Mouse (Mus musculus) thymus, postnatal 10 days (tissue): Measurements from ENCODE around the gene Pacsin1.
"Not testable (repeated sequence)": the region's sequence is repeated elsewhere in the genome, so short reads cannot be mapped to it uniquely, and the experiment has no call there.

Experiments used
- DNase-seq, 2 experiments: peaks; one replicate each; pipeline ENCODE4 v3.0.0; 2021; ENCODE audit warnings: low spot score in 2 of 2

Pacsin1 gene

DNA sequence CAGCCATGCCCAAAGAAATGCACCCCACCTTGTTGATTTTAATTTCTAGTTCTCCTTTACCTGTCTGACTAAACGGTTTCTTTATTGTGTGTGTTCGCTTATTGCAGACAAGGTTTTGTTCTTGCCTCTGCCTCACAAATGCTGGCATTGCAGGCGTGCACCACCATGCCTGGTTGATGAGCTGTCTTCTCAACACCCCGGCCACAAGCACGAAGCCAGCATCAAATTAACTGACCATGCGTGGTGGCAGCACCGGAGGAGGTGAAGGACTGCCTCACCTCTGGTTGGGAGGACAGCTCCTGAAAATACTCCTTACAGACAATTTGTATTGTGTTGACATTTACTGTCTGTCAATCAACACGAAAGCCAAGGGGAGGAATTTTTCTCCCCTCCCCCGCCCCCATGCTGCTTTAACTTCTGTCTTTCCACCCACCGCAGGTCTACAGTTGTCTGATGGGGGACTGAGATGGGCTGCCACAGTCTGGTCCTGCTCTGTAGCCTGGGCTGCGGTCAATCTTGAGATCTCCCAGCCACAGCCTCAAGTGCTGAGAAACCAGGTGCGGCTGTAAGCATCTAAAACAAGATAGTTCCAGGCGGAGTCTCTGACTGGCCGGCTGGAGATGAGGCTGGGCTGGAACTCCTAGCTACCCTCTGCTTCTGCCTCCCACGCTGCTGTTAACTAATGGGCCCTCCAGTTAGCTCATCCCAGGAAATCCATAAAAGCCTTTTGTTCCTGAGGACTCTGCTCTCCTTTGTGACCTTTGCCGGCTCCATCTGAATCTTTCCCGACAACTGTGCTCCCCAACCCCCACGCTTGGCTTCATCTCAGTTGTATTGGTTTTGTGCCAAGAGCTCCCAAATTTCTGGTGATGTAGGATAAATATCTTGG, 18.9 kb upstream of the Pacsin1 start, which contains the start of gene Rps10:
TSS of gene Rps10 (minus strand) at position 538 of the 889 bp plus-strand sequence.
- DNase-seq, result no peak

DNA sequence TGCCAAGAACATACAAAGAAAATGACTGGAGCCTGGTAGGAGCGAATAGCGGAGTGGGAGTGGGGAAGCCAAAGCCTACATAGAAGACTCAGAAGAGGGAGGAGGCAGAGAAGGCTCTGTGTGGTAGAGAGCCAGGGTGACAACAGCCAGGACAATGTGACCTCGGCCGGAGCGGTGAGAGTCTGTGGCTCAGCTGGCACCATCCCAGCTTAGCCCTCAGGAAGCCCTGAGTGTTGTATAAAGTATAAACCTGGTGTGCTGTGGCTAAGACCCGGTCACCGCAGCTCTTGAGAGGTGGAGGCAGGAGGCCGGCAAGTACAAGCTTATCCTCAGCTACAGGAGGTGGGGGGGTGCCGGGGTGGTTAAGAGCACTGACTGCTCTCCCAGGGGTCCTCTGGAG, 18.0 kb upstream of the Pacsin1 start:
- DNase-seq, result no peak

DNA sequence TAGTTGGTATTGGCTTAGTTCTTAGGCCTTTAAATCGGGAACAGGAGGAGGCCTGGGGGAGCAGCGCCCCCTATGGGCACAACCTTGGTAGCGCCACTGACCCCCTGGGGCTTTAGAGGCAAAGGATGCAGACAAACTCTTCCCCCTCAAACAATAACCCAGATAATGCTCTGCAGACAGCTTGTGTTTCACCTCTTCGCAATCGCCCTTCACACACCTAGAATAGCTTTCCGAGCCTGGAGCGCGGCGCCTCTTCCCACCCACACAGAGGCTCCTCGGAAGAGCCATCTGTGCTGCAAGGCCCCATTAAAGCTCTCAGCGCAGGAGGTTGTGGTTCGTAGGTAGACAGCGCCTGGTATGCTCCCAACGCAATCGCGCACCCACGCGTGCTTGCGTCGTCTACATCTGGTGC, 16.4 kb upstream of the Pacsin1 start:
- no peak for DNase-seq

DNA sequence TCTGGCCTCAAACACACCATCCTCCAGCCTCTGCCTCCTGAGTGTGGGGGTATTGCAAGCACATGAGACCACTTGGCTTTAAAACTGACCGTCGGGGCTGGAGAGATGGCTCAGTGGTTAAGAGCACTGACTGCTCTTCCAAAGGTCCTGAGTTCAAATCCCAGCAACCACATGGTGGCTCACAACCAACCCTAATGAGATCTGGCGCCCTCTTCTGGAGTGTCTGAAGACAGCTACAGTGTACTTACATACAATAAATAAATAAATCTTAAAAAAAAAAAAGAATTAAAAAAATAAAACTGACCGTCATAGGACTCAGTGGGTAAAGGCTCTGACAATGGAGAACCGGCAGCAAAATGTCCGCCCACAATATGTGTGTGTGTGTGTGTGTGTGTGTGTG, 15.5 kb upstream of the Pacsin1 start:
- DNase-seq, result not testable (repeated sequence)

DNA sequence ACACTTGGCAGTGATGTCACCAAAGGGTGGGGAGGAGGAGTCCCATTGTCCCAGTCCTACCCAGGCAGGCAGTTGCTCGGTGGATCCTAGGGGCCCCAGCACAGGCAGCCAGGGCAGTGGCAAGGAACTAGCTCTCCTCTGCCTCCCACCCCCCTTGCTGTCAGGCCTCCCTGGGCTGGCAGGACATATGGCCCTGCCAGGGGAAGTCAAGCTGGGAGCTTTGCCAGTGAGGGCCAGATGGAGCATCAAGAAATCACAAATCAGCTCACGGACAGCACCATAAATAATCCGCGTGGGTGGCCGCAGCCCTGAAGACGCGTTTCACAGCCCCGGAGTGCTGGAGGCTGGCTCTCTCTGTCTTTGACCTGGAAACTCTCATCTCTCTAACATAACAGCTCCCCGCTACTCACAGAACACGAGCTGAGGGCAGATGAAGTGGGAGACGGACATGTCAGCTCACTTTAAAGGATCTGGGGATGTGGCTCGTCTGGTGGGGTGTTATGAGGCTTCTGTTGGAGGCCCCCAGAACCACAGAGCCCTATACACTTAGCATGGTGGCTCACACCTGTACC, 12.7 kb upstream of the Pacsin1 start:
- no peak for DNase-seq

DNA sequence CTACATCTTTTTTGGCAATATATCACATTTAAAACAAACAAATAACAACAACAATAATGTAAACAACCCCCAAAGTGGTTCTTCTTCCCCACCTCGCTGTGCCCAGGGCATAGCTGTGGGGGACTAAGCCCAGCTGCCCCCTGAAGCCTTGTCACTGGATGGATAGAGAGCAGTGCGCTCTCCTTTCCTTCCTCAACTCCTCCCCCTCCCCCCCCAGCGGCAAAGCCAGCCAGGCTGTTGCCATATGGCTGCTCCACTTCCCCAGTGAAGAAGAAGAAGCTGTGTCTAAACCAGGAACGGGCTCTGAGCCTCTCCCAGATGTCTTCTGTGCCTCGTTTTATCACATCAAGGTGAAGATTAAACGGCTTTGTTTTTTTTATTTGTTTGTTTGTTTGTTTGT, 12.2 kb upstream of the Pacsin1 start:
- no peak for DNase-seq

DNA sequence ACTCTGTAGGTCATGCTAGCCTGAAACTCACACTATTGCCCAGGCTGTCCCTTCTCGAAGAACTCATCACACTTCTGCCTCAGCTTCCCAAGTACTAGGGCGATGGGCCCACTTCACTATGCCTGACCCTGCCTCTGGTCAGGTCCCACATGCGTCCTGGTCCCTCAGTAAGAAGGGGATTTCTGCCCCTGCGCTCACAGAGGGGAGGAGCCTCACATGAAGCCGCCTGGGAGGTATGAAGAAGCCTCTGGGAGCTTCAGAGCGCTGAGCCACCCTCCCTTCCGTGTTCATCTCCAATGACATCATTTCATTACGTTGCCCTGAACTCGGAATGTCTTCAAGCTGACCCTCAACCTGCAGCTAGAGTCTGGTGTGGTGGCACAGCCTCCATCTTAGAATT, 11.6 kb upstream of the Pacsin1 start:
- no peak for DNase-seq

DNA sequence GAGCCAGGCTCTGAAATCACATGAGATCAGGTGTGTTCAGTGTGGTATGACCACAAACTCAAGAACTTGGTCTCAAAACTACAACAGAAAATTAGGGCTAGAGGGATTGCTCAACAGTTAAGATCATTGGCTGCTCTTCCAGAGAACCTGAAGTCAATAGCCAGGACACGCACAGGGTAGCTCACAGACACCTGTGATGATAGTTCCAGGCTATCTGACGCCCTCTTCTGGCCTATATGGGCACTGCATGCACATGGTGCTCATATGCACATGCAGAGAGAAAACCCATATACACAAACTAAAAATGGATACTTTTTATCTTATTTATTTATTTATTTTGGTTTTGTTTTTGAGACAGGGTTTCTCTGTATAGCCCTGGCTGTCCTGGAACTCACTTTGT, 10.7 kb upstream of the Pacsin1 start:
- DNase-seq, result no peak

DNA sequence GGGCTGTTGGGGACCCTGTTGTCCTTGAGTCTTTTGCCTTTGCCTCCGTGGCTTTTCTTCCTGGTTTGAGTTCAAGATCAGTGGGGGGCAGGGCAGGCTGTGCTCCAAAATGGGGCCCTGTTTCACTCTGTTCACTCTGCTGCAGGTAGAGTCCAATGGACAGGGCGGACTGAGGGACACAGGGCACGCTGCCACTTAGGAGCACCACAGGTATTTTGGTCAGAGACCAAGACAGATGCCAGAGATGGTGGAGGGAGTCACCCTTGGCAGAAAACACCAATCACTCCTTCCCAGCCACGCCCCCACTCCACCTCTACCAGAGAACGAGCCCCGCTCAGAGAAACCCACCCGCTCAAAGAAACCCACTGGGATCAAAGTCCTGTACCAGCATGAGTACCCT, 9.5 kb upstream of the Pacsin1 start:
- DNase-seq, result no peak

DNA sequence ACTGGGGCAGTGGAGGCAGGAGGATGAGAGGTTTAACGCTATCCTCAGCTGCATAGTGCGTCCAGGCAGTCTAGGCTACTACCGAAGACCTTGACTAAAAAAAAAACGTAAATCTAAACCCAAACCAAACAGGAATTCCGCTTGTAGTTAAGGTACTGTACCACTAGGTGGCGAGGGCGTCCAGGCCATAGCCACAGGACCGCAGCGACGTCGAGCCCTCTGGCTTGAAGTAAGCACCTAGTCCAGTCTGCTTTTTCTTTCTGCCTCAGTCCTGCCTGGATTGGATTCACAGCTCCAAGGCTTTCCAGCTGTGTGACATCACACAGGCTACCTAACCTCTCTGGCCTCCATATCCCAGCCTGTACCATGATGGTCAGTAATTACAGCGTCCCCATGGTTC, 5.1 kb upstream of the Pacsin1 start:
- peak; percentile 39 to 79 for DNase-seq

DNA sequence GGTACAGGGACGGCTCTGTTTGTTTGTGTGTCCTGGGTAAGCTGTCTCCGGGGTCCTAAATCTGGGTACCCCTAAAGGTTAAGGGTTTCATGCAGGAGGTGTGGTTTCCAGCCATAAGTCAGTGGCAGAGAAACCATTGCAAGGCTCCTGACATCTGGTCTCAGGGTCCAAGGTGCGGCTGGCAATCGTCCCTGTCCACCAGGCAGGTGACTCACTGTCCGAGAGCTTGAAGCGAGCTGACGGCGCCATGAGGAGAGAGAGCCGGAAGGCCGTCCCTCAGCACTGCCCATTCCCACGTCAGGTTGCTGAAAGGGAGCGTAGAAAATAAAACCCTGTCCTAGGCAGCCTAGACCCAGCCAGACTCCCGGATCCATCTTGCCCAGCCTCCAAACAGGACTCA, 4.7 kb upstream of the Pacsin1 start:
- DNase-seq, result no peak

DNA sequence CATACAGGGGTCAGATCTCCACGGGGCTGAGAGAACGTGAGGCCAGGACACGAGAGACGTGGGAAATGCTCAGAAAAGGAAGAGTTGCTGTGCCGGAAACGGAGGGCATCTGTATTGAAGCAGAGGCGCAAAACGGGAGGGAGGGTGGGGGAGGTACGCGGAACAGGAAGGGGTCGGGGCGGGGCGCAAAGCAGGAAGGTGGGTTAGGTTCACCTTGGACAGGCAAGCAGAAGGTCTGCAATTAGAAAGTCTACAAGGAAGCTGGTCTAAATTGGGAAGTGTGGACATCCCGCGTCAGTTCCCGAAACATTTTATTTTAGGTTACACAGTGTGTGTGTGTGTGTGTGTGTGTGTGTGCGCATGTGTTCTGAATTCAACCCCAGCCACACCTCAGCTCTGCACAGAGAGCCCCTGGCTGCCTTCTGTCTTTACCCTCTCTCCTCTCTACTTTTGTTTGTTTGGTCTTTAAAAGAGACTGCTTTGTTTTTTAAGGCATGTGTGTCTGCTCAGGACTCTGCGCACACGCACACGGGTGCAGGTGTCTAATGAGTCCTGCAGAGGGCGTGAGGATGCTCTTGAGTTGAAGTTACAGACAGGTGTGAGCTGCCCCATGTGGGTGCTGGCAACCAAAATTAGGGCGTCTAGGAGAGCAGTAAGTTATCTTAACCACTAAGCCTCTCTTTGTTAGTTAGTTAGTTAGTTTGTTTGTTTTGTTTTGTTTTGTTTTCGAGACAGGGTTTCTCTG, 3.1 kb upstream of the Pacsin1 start:
- peak in 1 of 2 experiments; percentile 44 for DNase-seq

DNA sequence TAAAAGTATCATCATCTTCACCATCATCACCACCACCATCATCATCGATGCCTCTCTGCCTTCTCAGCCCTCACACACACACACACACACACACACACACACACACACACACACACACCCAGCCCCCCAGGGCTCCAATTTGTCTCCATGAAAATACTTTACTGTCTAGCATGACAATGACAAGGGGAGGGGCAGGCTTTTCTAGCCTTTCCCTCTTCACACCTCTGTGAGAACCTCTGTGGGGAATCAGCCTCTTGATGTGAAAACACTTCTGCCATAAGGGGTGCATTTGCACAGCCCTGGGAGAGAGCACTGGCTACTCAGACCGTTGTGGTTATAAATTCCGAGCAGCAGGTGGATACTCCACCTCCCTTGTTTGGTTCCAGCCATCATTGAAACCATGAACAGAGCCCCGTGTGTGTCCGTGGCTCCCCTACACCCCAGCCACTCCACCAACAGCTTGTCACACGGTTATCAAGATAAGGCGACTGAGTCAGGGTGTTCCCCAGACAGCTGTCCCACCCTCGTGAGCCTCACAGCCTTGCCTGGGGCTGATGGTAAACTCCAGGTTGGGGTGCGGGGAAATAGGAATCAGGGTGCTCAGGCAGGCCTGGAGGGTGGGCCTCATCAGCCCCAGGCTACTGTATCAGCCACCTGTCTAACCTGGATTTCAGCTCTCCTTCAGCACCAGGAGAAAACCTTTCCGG, 1.9 kb upstream of the Pacsin1 start:
- DNase-seq, result no peak

DNA sequence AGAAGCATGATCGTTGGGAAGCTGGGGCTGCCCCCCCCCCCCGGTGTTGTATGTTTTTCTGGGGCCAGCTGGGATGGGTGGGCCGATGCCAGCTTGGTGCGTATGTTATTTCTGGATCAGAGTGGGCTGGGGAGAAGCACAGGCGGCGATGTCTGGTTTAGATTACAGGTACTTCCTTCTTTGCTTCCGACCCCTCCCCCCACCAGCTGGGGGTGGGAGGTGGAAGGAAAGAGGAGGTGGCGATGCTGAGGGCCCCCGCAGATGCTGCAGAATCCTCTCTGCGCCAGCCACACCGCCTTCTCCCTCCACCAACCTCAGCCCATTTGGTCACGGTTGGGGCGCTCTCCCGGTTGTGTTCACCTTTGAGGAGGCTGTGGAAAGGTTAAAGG, 696 bp downstream of the Pacsin1 start:
- DNase-seq, result peak; percentile 67 to 70

DNA sequence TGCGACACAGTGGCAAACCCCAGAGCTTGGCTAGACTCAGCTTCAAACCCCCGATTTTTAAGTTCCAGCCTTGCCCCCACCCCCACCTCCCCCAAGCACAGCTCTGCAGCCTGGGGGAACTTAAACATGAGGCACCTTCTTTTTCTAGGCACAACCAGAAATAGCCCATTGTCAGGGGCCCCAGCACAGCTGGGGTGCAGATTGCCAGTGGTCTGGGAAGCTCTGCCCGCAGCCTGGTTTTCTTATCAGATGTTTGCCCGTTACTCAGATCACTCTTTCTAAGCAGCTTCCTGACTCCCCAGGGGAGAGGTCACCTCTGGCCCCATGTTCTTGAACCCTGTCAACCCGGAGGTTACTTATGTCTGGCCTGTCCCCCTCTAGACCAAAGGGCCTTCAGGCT, 1.1 kb downstream of the Pacsin1 start:
- no peak for DNase-seq

DNA sequence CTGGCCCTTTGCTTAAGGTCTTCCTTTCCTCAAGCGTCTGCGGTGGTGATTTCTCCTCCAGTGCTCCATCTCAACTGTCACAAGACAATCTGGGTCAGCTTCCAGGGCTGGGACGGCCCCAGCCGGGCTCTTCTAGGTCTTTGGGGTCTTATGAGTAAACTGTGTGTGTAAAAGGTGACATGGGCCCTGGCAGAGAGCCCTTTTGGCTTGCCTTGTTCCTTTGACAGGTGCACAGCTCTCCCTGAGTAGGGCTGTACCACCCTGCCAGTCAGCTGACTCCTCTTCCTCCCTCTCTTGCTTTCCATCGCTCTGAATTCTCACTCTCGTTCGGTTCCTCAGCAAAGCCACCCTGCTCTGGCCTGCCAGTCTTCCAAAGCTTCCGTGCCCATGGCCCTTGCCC, 1.8 kb downstream of the Pacsin1 start:
- no peak for DNase-seq

DNA sequence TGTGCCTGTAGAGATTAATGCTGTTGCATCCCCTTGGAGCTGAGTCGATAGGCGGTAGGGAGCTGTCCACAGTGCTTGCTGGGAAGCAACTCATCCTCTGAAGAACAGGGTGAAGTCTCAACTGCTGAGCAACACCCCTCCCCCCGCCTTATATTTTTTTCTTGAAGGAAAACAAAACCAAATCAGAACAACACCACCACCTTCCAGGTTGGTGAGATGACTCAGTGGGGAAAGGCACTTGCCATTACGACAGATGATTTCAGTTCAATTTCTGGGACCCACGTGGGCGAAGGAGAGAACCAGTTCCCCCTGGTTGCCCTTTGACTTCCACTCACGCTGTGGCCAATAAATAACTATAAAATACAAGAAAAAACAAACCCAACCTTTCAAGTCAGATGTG, 3.5 kb downstream of the Pacsin1 start:
- DNase-seq, result no peak

DNA sequence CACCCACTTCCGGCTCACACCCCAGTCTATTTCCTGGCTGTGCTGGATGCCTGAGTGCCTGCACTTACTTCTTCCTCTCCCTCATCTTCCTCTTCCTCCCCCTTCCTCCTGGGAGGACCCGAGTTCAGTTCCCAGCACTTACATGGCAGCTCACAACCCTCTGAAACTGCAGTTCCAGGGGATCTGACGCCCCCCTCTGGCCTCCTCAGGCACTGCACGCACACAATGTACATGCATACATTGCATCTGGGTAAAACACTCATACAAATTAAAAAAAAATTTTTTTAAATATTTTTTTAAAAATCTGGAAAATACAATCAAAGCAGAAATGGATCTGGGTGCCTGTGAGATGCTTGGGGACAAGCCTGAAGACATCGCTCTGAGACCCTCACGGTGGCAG, 16.4 kb downstream of the Pacsin1 start:
- no peak for DNase-seq

DNA sequence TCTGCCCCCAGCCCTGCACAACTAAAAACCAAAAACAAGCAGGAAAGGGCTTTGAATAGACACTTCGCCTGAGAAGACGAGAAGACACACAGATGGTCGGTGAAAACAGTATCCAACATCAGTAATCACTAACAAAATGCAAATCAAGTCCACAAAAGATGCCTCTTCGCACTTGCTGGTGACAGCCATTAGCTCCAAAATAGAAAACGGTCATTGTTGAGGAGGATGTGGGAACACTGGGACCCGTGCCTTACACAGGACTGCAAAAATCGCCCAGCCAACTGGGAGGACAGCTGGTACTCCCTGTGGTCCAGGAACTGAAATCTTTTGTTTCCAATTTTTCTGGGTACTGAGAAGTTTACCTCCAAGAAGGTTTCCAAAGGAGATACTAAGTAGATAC, 18.6 kb downstream of the Pacsin1 start:
- no peak for DNase-seq

DNA sequence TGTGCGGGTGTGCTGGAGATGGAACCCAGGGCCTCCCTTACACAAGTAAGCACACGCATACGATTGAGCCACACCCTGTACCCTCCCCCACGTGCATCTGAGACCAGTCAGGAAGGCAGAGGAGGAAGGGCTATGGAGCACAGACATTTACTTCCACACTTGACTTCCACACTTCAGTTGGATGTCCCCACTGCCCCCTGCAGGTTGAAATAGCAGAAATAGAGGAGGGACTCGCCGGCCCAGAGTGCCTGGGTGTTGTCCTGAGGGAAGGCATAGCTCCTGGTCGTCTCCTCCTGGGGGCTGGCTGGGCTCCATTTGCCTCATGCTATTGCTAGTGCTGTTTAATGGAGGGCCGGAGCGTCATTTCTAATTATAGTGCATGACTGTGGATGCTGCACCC, 20.1 kb downstream of the Pacsin1 start:
- no peak for DNase-seq

DNA sequence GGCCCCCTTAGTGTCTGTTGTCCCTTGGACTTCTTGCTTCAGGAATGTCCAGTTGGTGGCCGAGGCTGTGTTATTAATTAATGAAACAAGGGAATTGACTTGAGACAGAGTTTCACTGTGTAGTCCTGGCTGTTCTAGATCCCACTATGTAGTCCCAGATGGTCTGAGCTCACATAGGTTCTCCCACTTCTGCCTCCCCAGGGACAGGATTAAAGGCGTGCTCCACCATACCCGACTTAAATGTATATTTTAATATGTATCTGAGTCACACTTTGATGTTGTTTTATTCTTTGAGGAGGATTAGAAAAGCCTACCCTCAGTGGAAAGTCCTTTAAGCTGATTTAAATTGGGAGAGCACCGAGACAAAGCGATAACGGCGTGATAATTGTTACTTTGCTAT, 21.0 kb downstream of the Pacsin1 start:
- no peak for DNase-seq

DNA sequence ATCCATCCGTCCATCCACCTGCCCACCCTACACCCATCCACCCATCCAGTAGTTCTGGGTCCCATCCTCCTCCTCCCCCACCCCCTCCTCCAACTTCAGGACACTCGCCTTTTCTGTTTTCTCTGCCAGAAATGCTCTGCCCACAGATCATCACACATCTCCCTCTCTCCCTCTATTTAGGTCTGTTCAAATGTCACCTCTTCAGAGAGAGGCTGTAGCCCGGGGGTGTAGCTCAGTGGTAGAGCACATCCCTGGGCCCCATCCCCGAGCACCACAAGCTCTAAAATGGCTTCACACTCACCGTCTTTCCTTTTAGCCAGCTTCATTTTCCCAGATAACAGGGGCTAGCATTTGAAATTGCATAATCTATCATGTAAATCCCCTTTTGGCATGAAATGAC, 22.4 kb downstream of the Pacsin1 start:
- no peak for DNase-seq
